Comparison of ENCODE assay signal across 8 mouse cellular contexts in genomic region chr8:106338741-106339209, GRCm38 (mm10). TPM values are rescaled to one million over a fixed set of nuclear protein-coding genes. Genes with fewer than 3 reads are reported as not detected.
DNase-seq lines count a peak whose midpoint lies in the region; ATAC-seq lines count a peak whose summit lies in the region.

No protein-coding gene starts in this region.

- intact Hi-C loops in gastrocnemius, postnatal 14 days (cut with DNase I; ENCODE audit: low total_unique reads), result loop anchor here (10.0 kb wide), 1 partner anchor 66 kb away; no protein-coding TSS in a partner anchor

- peak overlapping the region; percentile 71 for H3K4me3 ChIP-seq in heart, embryonic 16.5 days (ENCODE audit: low read length)
- peak overlapping the region; percentile 53 for H3K4me3 ChIP-seq in lung, embryonic 15.5 days

- no peak for ATAC-seq in heart, embryonic 16.5 days (replicated peaks; ENCODE audit: extremely low read depth, insufficient read depth, low FRiP score)
- ATAC-seq in lung, embryonic 15.5 days (ENCODE audit: borderline replicate concordance, extremely low read depth, low FRiP score, low TSS enrichment), result no peak

- peaks cover 9% of the 10 kb centered on the region; the same call in 1 of the 2 replicates for H3K4me1 ChIP-seq in heart, embryonic 16.5 days (ENCODE audit: control insufficient read depth, insufficient read depth, low read length)
- H3K4me1 ChIP-seq in lung, embryonic 15.5 days, result peaks cover 10% of the 10 kb centered on the region

- H3K36me3 ChIP-seq in heart, embryonic 16.5 days (ENCODE audit: control insufficient read depth, insufficient read depth), result no peaks in the 10 kb centered on the region
- no peaks in the 10 kb centered on the region for H3K36me3 ChIP-seq in lung, embryonic 15.5 days

- no peaks in the 10 kb centered on the region for H3K9me3 ChIP-seq in heart, embryonic 16.5 days (replicated peaks; ENCODE audit: control insufficient read depth, low read length)
- H3K9me3 ChIP-seq in lung, embryonic 15.5 days, result no peaks in the 10 kb centered on the region

- H3K4me2 ChIP-seq in heart, embryonic 16.5 days (ENCODE audit: low read depth, low read length), result peak overlapping the region; percentile 73
- H3K4me2 ChIP-seq in lung, embryonic 15.5 days, result peak overlapping the region; percentile 54

- 35% methylated on average over 8 of the region's 8 CpGs for WGBS in heart, embryonic 16.5 days
- 32% methylated on average over 8 of the region's 8 CpGs for WGBS in lung, embryonic 15.5 days

- H3K27me3 ChIP-seq in heart, embryonic 16.5 days (ENCODE audit: control insufficient read depth, insufficient read depth, low read length), result peaks cover 24% of the 10 kb centered on the region
- peaks cover 35% of the 10 kb centered on the region for H3K27me3 ChIP-seq in lung, embryonic 15.5 days

- peak; percentile 27 for DNase-seq in cerebellum, adult 8-10 months
- DNase-seq in cerebellum, adult 11 months, result no peak
- peak; percentile 50 for DNase-seq in cerebellum, adult 9-10 months
- peak; percentile 18 for DNase-seq in retina, embryonic 14.5 days (ENCODE audit: low spot score)
- no peak for DNase-seq in gastrocnemius, postnatal 14 days
- no peak for DNase-seq in c-Kit-positive CD71-positive TER-119-positive erythroid progenitor cells, embryonic 14.5 days (ENCODE audit: low spot score)

- H3K27ac ChIP-seq in heart, embryonic 16.5 days (ENCODE audit: low read length), result peak overlapping the region; percentile 68
- H3K27ac ChIP-seq in lung, embryonic 15.5 days, result no peak overlapping the region

- peak overlapping the region; percentile 45; the same call in 1 of the 2 replicates for H3K9ac ChIP-seq in heart, embryonic 16.5 days (ENCODE audit: low read length)
- H3K9ac ChIP-seq in lung, embryonic 15.5 days, result peak overlapping the region; percentile 37

RNA-seq across cellular contexts. Expression of gene Smpd3, which starts 1.0 kb away (rescaled TPM):
- 2.7 and 2.9 TPM in 2 replicates for polyA plus RNA-seq in heart, embryonic 16.5 days (2015; fragmentation: Nextera tagmentation; extraction: Ambion mirVana)
- 1.0 and 1.3 TPM in 2 replicates for polyA plus RNA-seq in lung, embryonic 15.5 days (2015; fragmentation: Nextera tagmentation; extraction: Ambion mirVana)
- 1 to 10 TPM; 1.4 TPM for total RNA-seq in gastrocnemius, postnatal 14 days (2021)

Comparison
In these comparisons a context has a peak if more than half of its experiments do, and no peak if none do; other contexts are left out.
1. DNase-seq: peak in cerebellum, adult 8-10 months (single experiment), cerebellum, adult 9-10 months (single experiment) and retina, embryonic 14.5 days (single experiment); none in cerebellum, adult 11 months (single experiment), gastrocnemius, postnatal 14 days (single experiment) and c-Kit-positive CD71-positive TER-119-positive erythroid progenitor cells, embryonic 14.5 days (single experiment).